Mouse (Mus musculus) cerebellum, adult 2 months (tissue): ENCODE data around the gene B3gnt8. TPM values are rescaled to one million over a fixed set of nuclear protein-coding genes. Genes with fewer than 3 reads are reported as not detected.
A peak's percentile ranks its signal among the peaks of the same experiment; 100 is the strongest.

Source experiments
- DNase-seq, 2 experiments: peaks; one replicate each; pipeline ENCODE4 v3.0.0; 2021
- H3K27ac ChIP-seq: fragments of 200-500 bp; 2 replicates; pipeline ENCODE4 v1.5.1; 2012; ENCODE audit warnings: low read length, control low read depth, inconsistent platforms; ENCODE audit not compliant: insufficient read depth
- H3K27me3 ChIP-seq: fragments of 200-500 bp; 2 replicates; pipeline ENCODE4 v1.6.1; 2012; ENCODE audit warnings: inconsistent platforms, mild to moderate bottlenecking, low read length, moderate library complexity; ENCODE audit not compliant: control insufficient read depth, insufficient read depth
- H3K4me1 ChIP-seq: fragments of 200-500 bp; 2 replicates; pipeline ENCODE4 v1.6.1; 2011; ENCODE audit warnings: low read length; ENCODE audit not compliant: control insufficient read depth, insufficient read depth
- H3K4me3 ChIP-seq: fragments of 200-500 bp; replicated peaks from 2 replicates; pipeline ENCODE3; 2011; ENCODE audit warnings: mild to moderate bottlenecking, low read depth, low read length, control low read depth; ENCODE audit not compliant: insufficient read depth
- CTCF ChIP-seq: fragments of 200-500 bp; IDR thresholded peaks from 2 replicates; pipeline ENCODE4 v1.5.1; 2011; ENCODE audit warnings: low read depth, mild to moderate bottlenecking, control low read depth, low read length, moderate library complexity, borderline replicate concordance; ENCODE audit not compliant: insufficient read depth
- POLR2A ChIP-seq: fragments of 200-500 bp; IDR thresholded peaks from 2 replicates; pipeline ENCODE4 v1.6.1; 2011; ENCODE audit warnings: low read length, control low read depth, borderline replicate concordance; ENCODE audit not compliant: insufficient read depth
- whole genome bisulfite sequencing: fragments of 180-500 bp; shearing (Covaris S2); methylation state at CpG from one replicate; pipeline ENCODE4 v1.1.7; 2018; 5-methylcytosine and 5-hydroxymethylcytosine counted together
- polyA plus RNA-seq: library from polyadenylated mRNA; depleted of rRNA; stranded (reverse); fragments of >200 nt; gene quantifications from 2 replicates; pipeline ENCODE4 v1.2.3, GENCODE M21; 2012

The B3gnt8 gene
- polyA plus RNA-seq, 1 experiment = 0.52 TPM

DNA sequence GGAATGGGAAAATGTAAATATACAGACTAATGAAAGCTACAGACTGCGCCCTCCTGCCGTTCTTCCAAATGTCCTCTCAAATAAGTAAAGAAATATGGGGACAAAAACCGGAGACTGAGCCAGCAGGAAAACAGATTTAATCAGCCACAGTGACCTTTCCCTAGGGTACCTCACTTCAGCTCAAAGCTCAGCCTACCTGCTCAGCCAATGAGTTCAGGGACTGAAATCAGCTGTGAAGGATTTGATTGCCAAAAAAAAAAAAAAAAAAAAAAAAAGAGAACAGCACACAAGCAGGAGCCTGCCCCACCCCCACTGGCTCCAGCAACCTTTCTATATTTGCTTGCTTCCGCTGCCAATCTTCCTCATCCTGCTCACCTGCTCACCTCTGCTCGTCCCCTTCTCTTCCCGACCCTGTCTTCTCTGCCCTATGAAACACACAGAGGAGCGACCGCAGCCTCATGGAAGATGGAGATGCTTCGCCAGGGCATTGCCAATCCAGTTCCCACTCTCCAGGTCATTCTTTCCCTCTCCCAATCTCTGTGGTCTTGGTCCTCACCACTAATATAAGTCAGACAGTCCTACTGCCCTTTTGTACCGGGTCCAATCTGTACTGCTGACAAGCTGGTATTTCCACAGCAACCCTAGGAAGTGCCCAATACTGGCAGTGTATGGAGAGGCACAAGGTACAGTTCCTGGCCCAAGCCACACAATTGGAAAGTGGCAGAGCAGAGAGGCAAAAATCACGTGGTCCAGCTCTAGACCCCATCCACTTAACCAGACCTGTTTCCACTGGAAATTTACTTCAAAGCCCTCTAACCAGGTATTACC is 29.4 kb downstream of the B3gnt8 start:
- Histone ChIP-seq H3K27me3 (no peaks in the 10 kb centered on the region), H3K4me3 (peak overlapping the region; percentile 53), H3K27ac (peak overlapping the region; percentile 78), H3K4me1 (peaks cover 22% of the 10 kb centered on the region)
- DNase-seq = peak; percentile 71 to 84
- TF ChIP-seq POLR2A (no peak), CTCF (no peak)
- 10% methylated on average over 11 of the region's 11 CpGs for WGBS

DNA sequence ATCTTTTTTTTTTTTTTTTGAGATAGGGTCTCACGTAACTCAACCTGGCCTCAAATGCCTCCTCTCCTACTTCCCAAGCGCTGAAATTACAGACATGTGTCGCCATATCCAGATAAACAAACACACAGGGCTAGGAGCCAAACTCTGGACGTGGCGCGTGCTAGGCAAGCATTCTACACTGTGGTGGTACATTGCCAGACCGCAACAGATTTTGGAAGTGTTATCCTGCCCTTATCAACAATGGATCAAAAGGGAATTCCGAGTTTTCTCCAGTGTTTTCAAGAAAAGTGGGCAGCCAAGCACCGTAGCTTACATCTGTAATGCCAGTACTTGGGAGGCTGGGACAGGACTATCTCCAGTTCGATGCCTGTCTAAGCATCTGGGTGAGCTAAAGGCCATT is 31.3 kb downstream of the B3gnt8 start:
- Histone ChIP-seq H3K27ac (no peak overlapping the region), H3K27me3 (no peaks in the 10 kb centered on the region), H3K4me3 (peak overlapping the region; percentile 83), H3K4me1 (peaks cover 15% of the 10 kb centered on the region)
- WGBS = 10% methylated on average over 10 of the region's 10 CpGs
- DNase-seq = no peak
- TF ChIP-seq POLR2A (no peak), CTCF (no peak)

DNA sequence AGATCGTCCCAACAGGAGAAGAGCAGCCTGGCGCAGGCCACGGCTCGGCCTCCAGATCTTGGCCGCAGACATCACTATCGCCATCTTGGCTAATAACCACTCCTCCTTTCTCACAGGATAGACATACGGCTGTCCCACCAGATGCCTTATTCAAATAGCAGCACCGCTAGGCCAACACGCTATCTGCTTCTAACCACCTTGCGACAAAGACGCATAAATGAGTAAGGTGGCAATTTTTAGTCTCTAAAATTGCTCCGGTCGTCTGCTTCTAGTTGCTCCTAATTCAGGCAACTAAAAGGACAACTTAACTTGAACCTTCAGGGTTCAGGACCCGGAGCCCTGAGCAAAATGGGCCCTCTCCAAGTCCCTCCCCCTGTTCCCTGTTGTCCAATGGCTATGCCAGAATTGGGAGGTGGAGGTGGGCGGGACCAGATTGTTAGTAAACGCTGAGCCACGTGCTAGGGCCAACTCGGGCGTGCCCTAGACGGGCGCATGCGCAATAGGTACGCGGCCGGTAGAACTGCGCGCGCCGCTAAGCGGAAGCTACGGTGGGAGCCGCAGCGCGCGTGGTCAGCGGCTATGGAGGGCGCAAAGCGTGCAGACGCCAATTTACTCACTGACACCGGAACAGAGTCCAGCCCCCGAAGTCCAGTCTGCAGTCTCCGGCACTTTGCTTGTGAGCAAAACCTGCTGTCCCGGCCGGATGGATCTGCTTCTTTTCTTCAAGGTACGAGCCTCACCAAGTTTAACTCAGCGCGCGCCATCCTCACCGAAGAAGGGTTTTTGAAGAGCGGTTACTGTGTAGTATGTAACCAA is 32.4 kb downstream of the B3gnt8 start, which contains the start of the genes Bckdha and Exosc5:
Gene Bckdha, minus strand, starts transcription at position 325 of the 816 bp plus-strand sequence.
Gene Exosc5, plus strand, starts transcription at position 508 of the 816 bp plus-strand sequence.
- under 1% methylated on average over 50 of the region's 50 CpGs for WGBS
- Histone ChIP-seq H3K27me3 (no peaks in the 10 kb centered on the region), H3K4me3 (peak within 1 kb of the TSS; percentile 83), H3K4me1 (peaks cover 12% of the 10 kb centered on the region), H3K27ac (peak within 1 kb of the TSS; percentile 94)
- peak; percentile 100 for DNase-seq
- TF ChIP-seq CTCF = no peak
- peak; percentile 81 for TF ChIP-seq POLR2A

DNA sequence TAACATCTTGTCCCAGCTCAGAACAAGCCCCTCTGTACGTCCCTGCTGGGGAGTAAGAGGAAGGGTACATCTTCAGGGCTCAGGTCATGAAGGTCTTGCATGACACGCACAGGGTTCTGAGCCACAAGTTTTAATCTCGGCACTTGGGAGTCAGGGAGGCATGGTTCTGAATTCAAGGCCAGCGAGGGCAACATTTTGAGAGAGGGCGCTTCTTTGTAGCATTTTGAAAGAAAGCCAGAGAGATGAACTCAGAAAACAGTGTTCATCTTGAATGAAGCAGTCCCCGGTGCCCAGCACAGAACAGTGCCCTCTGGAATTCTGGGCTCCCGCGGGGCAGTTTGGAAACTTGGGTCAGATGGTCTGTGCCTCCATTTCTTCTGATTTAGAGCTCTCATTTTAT is 39.9 kb downstream of the B3gnt8 start:
- TF ChIP-seq POLR2A = no peak
- no peak for TF ChIP-seq CTCF
- no peaks in the 10 kb centered on the region; the same call in 1 of the 2 replicates for H3K4me1 ChIP-seq
- WGBS = 96% methylated on average over 8 of the region's 8 CpGs
- DNase-seq = no peak
- H3K4me3 ChIP-seq = no peak overlapping the region
- no peak overlapping the region for H3K27ac ChIP-seq
- no peaks in the 10 kb centered on the region for H3K27me3 ChIP-seq

DNA sequence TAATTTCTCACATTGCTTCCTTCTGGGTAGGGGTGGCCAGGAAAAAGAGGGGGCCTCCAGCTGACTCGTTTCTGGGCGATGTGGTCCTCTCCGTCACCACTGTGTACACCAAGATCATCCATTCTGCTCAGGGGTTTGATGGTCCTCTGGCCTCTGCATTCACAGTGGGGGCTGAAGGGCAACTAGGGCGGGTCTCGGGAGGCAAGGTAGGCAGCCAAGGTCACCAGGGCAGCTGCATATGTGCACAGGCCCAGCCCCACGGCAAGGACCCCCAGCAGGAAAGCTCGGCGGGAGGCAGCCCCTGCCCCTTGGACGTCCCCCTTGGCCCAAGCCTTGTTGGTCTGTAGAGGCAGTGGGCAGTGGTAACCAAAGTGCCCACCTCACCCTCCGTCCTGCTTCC is 42.7 kb downstream of the B3gnt8 start:
- Histone ChIP-seq H3K4me1 (no peaks in the 10 kb centered on the region; the same call in 1 of the 2 replicates), H3K27ac (no peak overlapping the region), H3K4me3 (no peak overlapping the region), H3K27me3 (no peaks in the 10 kb centered on the region)
- no peak for DNase-seq
- TF ChIP-seq CTCF (no peak), POLR2A (no peak)
- WGBS = 86% methylated on average over 10 of the region's 10 CpGs

DNA sequence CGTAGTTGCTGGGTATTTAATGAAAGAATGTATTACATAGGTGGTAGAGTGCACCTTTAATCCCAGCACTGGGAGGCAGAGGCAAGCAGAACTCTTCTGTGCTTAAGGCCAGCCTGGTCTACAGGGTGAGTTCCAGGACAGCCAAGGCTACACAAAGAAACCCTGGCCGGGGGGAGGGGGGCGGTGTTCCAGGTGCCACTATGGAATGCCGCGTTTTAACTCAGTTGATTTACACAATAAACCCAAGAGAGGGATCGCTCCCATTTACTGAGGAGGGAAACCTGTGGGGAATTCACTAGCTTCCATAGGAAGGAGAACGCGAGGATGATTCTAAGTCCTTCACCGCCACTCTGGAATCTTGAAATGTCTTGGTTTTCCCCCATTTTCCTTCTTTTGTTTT is 43.2 kb downstream of the B3gnt8 start:
- Histone ChIP-seq H3K27ac (no peak overlapping the region), H3K4me1 (0 out of 2 replicates have a peak, but pooled peaks cover 4% of the 10 kb centered on the region), H3K27me3 (no peaks in the 10 kb centered on the region; the same call in 1 of the 2 replicates), H3K4me3 (no peak overlapping the region)
- DNase-seq = no peak
- TF ChIP-seq CTCF = no peak
- no peak for TF ChIP-seq POLR2A
- 91% methylated on average over 9 of the region's 9 CpGs for WGBS

DNA sequence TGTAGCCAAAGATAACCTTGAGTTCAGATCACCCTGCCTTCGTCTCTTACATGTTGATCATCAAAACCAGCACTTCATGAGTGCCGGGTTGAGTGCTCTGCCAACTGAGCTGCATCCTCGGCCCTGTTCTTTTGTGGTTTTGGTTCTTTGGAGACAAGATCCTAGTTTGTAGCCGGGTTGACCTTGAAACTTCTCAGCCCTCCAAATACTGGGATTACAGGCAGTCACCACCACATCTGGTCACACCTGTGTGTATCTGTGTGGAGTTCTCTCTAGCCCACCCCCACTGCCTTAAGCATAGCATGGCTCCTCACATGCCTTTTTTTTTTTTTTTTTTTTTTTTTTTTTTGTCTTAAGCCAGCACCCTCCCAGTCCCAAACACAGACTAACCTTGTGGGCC is 43.6 kb downstream of the B3gnt8 start:
- H3K4me1 ChIP-seq = 0 out of 2 replicates have a peak, but pooled peaks cover 6% of the 10 kb centered on the region
- no peak for DNase-seq
- no peak overlapping the region for H3K4me3 ChIP-seq
- TF ChIP-seq CTCF (no peak), POLR2A (no peak)
- 90% methylated on average over 4 of the region's 4 CpGs for WGBS
- H3K27ac ChIP-seq = no peak overlapping the region
- H3K27me3 ChIP-seq = no peaks in the 10 kb centered on the region; the same call in 1 of the 2 replicates

DNA sequence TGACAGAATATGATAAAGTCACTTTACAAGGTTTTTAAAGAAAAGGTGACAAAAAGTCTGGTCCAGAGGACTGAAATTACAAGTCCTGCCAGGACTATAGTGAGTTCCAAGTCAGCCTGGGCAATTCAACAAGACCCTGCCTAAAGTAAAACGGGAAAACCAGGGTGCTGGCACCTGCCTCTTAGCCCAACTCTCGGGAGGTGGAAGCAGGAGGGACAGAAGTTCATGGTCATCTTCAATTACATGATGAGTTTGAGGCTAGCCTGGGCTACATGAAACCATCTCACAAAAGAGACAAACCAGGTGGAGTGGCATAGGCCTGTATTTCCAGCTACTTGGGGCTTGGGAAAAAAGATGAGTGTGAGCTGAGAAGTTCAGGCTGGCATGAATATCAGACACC is 45.2 kb downstream of the B3gnt8 start:
- H3K27me3 ChIP-seq = no peaks in the 10 kb centered on the region; the same call in 1 of the 2 replicates
- no peak overlapping the region for H3K4me3 ChIP-seq
- no peak overlapping the region for H3K27ac ChIP-seq
- 67% methylated on average over 2 of the region's 2 CpGs for WGBS
- DNase-seq = no peak
- TF ChIP-seq CTCF = no peak
- no peak for TF ChIP-seq POLR2A
- peaks cover 12% of the 10 kb centered on the region; the same call in 1 of the 2 replicates for H3K4me1 ChIP-seq
